Mouse (Mus musculus): ENCODE measurements at regions not wholly inside any gene's neighbourhood (a gene's known extent, or its start where the extent isn't known, plus 50 kb on each side); places are given as distances from the start of the nearest gene placed in this dataset.

DNA sequence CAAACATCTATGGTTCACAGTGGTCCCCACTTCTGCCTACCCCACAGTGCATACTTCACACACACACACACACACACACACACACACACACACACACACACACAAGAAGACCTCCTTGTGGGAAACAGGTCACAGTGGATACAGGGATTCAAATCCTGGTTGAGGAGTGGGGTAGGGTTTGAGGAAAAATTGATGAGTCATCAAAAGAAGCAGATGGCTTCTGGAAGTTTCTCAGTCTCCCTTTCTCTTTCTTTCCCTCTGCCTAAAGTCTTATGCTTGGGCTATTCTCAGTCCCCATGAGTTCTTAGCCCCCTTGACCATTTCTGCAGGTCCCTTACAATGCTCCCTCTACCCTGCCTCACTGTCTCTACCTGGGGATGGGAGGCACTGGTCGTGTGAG lies 56.4 kb downstream of the Rassf10 start:
- WGBS: 88% methylated on average over 1 of the region's 1 CpGs
- Histone ChIP-seq H3K4me2 (replicated peaks; ENCODE audit: low read depth, low read length, severe bottlenecking) (no peak overlapping the region), H3K4me1 (ENCODE audit: control insufficient read depth, insufficient read depth, low read length) (no peaks in the 10 kb centered on the region), H3K4me3 (replicated peaks; ENCODE audit: low read length) (no peak overlapping the region), H3K9me3 (ENCODE audit: control insufficient read depth, low read length) (no peaks in the 10 kb centered on the region), H3K27me3 (ENCODE audit: control insufficient read depth, insufficient read depth, low read length) (no peaks in the 10 kb centered on the region), H3K9ac (ENCODE audit: low read depth, low read length, severe bottlenecking) (no peak overlapping the region), H3K27ac (replicated peaks; ENCODE audit: low read depth, low read length) (no peak overlapping the region), H3K36me3 (ENCODE audit: control insufficient read depth, insufficient read depth, low read length) (no peaks in the 10 kb centered on the region)
- TF ChIP-seq POLR2A (IDR thresholded peaks at IDR 0.05; ENCODE audit: borderline replicate concordance, extremely low read depth, insufficient read depth, insufficient read length): no peak
- DNase-seq (ENCODE audit: low spot score) (no peak), ATAC-seq (ENCODE audit: low FRiP score, low read depth) (no peak)

DNA sequence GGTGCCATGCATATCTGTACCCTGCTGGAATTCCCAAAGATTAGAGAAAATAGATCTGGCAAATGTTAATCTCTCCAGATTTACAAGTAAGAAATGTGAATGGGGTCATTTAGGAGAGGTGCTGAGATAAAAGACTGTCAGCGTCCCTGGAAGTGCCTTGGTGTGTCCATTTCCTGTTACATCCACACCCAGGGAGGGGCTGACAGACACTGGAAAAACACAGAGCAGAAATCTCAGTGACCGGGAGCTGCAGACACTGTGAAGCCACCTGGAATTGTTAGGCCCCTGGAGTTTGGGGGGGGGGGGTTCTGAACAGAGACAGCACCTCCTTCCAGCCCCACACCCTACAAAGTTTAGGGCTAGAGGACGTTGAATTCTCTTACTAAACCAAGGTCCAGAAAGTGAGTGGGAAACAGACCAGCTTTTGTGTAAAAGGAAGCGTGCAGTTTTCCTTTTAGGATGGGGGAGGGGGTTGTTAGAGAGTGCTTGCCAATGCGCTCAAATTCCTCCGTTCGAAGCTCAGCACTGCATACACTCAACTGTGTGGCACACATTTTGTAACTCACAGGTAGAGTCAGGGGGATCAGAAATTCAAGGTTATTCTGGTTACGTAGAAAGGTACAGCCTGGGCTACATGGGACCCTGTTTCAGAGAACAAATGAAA lies 63.5 kb downstream of the Rassf10 start:
- WGBS: 32% methylated on average over 8 of the region's 8 CpGs
- Histone ChIP-seq H3K27me3 (ENCODE audit: control insufficient read depth, insufficient read depth, low read length) (no peaks in the 10 kb centered on the region), H3K27ac (replicated peaks; ENCODE audit: low read depth, low read length) (no peak overlapping the region), H3K4me3 (replicated peaks; ENCODE audit: low read length) (no peak overlapping the region), H3K4me2 (replicated peaks; ENCODE audit: low read depth, low read length, severe bottlenecking) (no peak overlapping the region), H3K36me3 (ENCODE audit: control insufficient read depth, insufficient read depth, low read length) (no peaks in the 10 kb centered on the region), H3K9me3 (ENCODE audit: control insufficient read depth, low read length) (no peaks in the 10 kb centered on the region), H3K4me1 (ENCODE audit: control insufficient read depth, insufficient read depth, low read length) (no peaks in the 10 kb centered on the region), H3K9ac (ENCODE audit: low read depth, low read length, severe bottlenecking) (no peak overlapping the region)
- no peak for TF ChIP-seq POLR2A (IDR thresholded peaks at IDR 0.05; ENCODE audit: borderline replicate concordance, extremely low read depth, insufficient read depth, insufficient read length)
- no peak for ATAC-seq (ENCODE audit: low FRiP score, low read depth)
- DNase-seq (ENCODE audit: low spot score): no peak

DNA sequence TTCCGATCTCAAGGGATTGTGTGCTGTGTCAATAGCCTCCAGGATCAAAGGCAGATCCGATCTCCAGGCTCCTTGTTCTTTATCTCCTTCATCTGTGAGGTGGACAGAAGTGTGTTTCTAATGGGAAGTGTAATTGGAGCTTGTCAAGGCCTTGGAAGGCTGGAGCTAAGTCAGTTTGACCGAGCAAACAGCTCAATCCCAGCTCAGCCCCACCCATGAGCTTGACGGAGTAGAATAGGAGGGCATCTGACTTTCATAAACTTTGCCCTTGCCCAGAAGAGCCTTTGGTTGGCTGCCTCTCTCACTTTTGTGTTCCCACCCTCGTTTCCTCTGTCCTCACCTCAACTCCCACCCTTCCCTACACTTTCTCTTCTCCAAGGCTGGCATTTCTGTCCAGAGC lies 67.7 kb downstream of the Rassf10 start:
- 26% methylated on average over 5 of the region's 5 CpGs for WGBS
- TF ChIP-seq POLR2A (IDR thresholded peaks at IDR 0.05; ENCODE audit: borderline replicate concordance, extremely low read depth, insufficient read depth, insufficient read length): no peak
- Histone ChIP-seq H3K9ac (ENCODE audit: low read depth, low read length, severe bottlenecking) (no peak overlapping the region), H3K4me3 (replicated peaks; ENCODE audit: low read length) (no peak overlapping the region), H3K9me3 (ENCODE audit: control insufficient read depth, low read length) (no peaks in the 10 kb centered on the region), H3K4me1 (ENCODE audit: control insufficient read depth, insufficient read depth, low read length) (no peaks in the 10 kb centered on the region), H3K27ac (replicated peaks; ENCODE audit: low read depth, low read length) (no peak overlapping the region), H3K27me3 (ENCODE audit: control insufficient read depth, insufficient read depth, low read length) (no peaks in the 10 kb centered on the region), H3K4me2 (replicated peaks; ENCODE audit: low read depth, low read length, severe bottlenecking) (no peak overlapping the region), H3K36me3 (ENCODE audit: control insufficient read depth, insufficient read depth, low read length) (no peaks in the 10 kb centered on the region)
- no peak for DNase-seq (ENCODE audit: low spot score)
- ATAC-seq (ENCODE audit: low FRiP score, low read depth): no peak

DNA sequence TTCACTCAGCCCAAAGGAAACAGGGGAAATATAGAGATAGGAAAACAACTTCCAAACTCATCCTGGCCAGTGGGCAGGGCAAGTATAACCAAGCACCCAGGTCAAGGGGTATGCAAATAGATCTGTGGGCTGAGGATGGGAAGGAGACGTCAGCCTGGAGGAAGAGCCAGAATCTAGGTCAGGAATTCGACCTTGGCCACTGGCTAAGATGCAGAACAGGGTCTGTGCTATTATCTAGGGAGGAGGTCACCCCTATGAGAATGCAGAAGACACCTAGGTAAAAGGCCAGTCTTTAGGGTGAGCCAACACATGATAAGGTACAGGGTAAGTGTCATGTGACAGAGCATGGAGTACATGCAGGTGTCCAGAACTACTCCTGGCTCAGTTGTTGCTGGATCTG lies 68.8 kb downstream of the Rassf10 start:
- DNase-seq (ENCODE audit: low spot score): no peak
- no peak for TF ChIP-seq POLR2A (IDR thresholded peaks at IDR 0.05; ENCODE audit: borderline replicate concordance, extremely low read depth, insufficient read depth, insufficient read length)
- Histone ChIP-seq H3K4me2 (replicated peaks; ENCODE audit: low read depth, low read length, severe bottlenecking) (no peak overlapping the region), H3K27me3 (ENCODE audit: control insufficient read depth, insufficient read depth, low read length) (no peaks in the 10 kb centered on the region), H3K4me1 (ENCODE audit: control insufficient read depth, insufficient read depth, low read length) (no peaks in the 10 kb centered on the region), H3K9ac (ENCODE audit: low read depth, low read length, severe bottlenecking) (no peak overlapping the region), H3K4me3 (replicated peaks; ENCODE audit: low read length) (no peak overlapping the region), H3K36me3 (ENCODE audit: control insufficient read depth, insufficient read depth, low read length) (no peaks in the 10 kb centered on the region), H3K27ac (replicated peaks; ENCODE audit: low read depth, low read length) (no peak overlapping the region), H3K9me3 (ENCODE audit: control insufficient read depth, low read length) (no peaks in the 10 kb centered on the region)
- no peak for ATAC-seq (ENCODE audit: low FRiP score, low read depth)
- 40% methylated on average over 2 of the region's 2 CpGs for WGBS

DNA sequence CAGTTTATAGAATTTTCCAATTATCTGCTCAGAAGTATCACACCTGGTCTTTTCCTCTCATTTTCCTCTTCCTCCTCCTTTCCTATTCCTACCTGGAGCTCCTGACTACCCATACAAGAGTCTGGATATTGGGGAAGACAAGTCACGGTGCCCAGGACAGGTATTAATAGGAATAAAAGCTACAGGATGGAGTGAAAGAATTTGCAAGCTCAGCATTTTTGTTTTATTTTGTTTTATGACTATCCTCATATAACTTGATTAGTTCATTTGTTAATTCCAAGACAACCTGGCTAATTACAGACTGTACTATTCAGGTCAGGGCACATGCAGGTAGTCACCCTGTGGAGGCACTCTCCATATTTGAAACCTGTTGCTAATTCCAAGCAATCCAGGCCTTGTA lies 72.0 kb downstream of the Rassf10 start:
- H3K36me3 ChIP-seq (ENCODE audit: control insufficient read depth, insufficient read depth, low read length): no peaks in the 10 kb centered on the region
- no peaks in the 10 kb centered on the region for H3K27me3 ChIP-seq (ENCODE audit: control insufficient read depth, insufficient read depth, low read length)
- H3K9ac ChIP-seq (ENCODE audit: low read depth, low read length, severe bottlenecking): no peak overlapping the region
- H3K4me3 ChIP-seq (replicated peaks; ENCODE audit: low read length): no peak overlapping the region
- ATAC-seq (ENCODE audit: low FRiP score, low read depth) (no peak), DNase-seq (ENCODE audit: low spot score) (no peak)
- no peak overlapping the region for H3K27ac ChIP-seq (replicated peaks; ENCODE audit: low read depth, low read length)
- WGBS: 80% methylated on average over 1 of the region's 1 CpGs
- no peaks in the 10 kb centered on the region for H3K9me3 ChIP-seq (ENCODE audit: control insufficient read depth, low read length)
- H3K4me2 ChIP-seq (replicated peaks; ENCODE audit: low read depth, low read length, severe bottlenecking): no peak overlapping the region
- TF ChIP-seq POLR2A (IDR thresholded peaks at IDR 0.05; ENCODE audit: borderline replicate concordance, extremely low read depth, insufficient read depth, insufficient read length): no peak
- H3K4me1 ChIP-seq (ENCODE audit: control insufficient read depth, insufficient read depth, low read length): no peaks in the 10 kb centered on the region

Data from limb, embryonic 14.5 days (tissue).